Mouse (Mus musculus): ENCODE data around the gene Foxp4.

Foxp4 gene

GRCm38 (mm10) chr17:47936591-47936990 is 12.1 kb upstream of the Foxp4 start:
- no peak for DNase-seq (ENCODE audit: extremely low spot score)

DNA sequence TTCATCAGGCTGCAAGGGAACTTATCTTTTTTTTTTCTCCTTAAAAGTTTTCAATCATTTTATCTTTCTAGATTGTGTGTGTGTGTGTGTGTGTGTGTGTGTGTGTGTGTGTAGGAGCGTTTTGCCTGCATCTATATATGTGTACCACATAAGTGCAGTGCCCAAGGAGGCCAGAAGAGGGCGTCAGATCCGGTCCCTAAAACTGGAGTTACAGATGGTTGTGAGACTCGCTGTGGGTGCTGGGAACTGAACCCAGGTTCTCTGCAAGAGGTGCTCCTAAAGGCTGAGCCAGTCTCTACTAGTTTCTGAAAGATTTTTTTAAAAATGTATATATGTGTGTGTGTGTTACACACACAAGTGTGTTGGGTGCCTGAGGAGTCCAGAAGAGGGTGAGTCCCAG is 5.0 kb upstream of the Foxp4 start:
- DNase-seq (ENCODE audit: extremely low spot score), result no peak

GRCm38 (mm10) chr17:47925988-47926387 is 1.5 kb upstream of the Foxp4 start:
- peak; percentile 54 for DNase-seq (ENCODE audit: extremely low spot score)

- DNase-seq (ENCODE audit: extremely low spot score), result no peak
These were observed 988 bp upstream of the Foxp4 start for GRCm38 (mm10) chr17:47925340-47925926.

DNA sequence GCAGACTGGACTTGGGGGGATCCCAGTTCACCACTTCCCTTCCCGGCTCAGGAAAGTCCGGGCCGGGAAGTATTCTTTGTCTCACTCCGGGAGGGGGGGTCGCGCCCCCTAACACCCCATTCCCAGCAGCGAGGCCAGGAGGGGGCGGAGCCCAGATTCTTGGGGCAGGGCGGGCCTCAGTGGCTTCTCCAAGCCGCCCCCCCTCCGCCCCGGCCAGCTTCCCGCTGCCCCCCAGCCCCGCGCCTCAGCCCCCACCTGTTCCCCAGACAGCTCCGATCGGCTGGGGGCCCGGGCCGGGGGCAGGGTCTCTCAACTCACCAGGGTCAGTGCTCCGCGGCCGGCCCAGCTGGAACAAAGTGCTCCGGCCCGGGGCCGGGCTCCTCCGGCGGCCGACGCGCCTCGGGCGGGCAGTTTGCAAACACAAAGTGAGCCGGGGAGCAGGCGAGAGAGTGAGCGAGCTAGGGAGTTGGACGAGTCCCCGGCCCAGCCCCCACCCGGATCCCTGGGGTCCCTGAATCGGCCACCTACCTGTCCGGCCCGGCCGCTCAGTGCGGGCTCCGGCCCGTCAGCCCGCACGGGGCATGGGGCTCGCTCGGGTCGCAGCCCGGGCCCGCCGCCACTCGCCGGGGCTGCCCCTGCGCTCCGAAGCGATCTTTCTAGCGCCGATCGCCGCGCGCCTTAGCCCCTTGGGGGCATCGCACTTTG is 615 bp downstream of the Foxp4 start:
- DNase-seq (ENCODE audit: extremely low spot score), result no peak

- peak; percentile 73 for DNase-seq (ENCODE audit: extremely low spot score)
These were observed 1.3 kb downstream of the Foxp4 start for GRCm38 (mm10) chr17:47923011-47923677.

DNA sequence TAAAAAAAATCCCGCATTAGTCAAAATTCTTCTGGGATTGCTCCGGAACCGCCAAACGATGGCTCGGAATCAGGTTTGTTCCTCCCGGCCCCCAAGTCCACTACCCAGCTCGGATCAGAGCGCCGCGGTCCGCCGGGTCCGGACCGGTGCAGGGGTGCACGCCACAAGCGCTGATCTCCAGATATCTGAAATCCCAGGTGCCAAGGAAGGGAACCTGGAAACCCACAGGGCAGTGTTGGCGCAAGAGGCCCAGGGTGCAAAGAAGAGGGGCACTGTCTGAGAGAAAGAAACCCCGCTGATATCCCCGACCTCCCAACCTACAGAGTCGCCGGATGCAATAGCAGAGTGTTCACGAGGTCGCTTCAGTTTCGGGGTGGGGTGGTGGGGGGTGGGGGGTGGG is 1.9 kb downstream of the Foxp4 start:
- DNase-seq (ENCODE audit: extremely low spot score), result no peak

DNA sequence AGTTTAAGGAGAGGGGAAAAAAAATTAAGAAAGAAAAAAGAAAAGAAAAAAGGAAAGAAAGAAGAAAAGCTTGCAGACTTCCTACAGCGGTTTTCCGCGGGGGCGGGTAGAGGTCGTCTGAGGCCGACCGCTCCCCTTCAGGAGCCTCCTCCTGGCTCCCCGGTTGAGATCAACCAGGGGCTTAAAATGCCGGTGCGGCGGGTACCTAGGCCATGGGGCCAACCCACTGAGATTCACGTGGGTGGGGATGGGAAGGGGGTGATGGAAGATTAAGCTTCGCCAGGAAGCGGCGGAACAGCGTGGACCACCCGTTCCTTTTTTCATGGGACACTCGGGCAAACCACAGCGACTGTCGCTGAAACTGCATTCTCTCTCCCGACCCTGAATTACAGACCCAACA is 2.3 kb downstream of the Foxp4 start:
- DNase-seq (ENCODE audit: extremely low spot score), result no peak

GRCm38 (mm10) chr17:47921136-47921665 is 3.2 kb downstream of the Foxp4 start:
- DNase-seq (ENCODE audit: extremely low spot score), result no peak

DNA sequence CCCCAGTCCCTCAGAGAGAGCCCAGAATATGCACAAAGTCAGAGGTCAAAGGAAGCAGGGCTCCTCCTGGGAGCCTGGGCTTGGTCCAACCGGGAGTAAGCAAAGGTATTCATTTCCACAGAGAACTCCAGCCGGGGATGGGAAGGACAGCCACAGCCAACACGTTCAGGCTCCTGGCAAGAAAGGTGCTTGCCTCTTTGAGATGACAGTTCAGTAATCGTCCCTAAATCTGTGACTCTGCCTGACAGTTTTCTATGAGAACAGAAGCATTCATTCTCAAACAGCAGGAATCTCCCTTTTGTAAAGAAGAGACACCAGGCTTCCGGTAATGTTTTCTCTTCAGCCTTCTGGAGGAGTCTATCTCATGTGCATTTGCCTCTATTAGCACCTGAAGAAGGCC is 4.6 kb downstream of the Foxp4 start:
- DNase-seq (ENCODE audit: extremely low spot score), result no peak

GRCm38 (mm10) chr17:47917907-47918306 is 6.5 kb downstream of the Foxp4 start:
- no peak for DNase-seq (ENCODE audit: extremely low spot score)

DNA sequence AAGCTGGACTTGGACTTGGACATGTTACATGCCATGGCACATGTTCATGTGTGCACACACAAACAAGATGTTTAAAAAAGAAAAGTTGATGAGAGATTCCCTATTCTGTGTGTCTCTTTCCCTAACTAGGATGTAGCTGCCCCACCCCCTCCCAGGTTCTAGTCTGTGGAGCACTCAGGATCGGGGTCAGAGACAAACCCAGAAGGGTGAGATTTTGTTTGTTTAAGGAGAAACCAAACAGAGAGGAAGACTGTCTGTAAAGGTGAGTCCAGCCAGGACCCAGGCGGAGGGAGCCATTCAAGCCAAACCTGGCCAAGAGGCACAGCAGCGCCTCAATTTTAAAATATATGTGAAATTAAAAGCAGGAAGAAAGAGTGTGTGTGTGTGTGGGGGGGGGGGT is 7.2 kb downstream of the Foxp4 start:
- DNase-seq (ENCODE audit: extremely low spot score), result no peak

DNA sequence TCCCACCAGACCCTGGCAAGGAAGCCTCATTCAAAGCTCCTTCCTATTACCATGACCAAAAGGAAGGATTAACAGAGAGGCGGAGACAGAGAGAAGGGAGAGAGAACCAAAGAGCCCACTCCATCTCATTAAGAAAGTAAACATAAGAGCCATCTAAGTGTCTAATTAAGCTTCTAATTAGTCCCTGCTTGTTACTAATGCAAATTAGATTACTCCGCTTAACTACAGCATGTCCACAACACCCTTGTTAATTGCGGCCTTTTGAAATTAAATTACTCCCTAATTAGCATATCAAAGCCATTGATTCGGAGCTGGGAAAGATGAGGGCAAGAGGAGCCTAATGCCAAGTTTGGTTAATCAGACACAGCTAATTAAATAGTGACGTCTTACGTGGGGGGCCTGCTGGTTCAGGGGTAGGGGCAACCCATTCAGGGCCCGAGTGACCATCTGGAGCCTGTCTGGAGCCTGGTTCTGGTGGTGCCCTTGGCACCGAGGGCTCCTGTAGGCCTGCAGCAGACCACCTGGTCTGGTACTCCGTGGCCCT is 9.7 kb downstream of the Foxp4 start:
- no peak for DNase-seq (ENCODE audit: extremely low spot score)

- no peak for DNase-seq (ENCODE audit: extremely low spot score)
These were observed 15.1 kb downstream of the Foxp4 start for GRCm38 (mm10) chr17:47909091-47910001.

GRCm38 (mm10) chr17:47908079-47908478 is 16.4 kb downstream of the Foxp4 start:
- no peak for DNase-seq (ENCODE audit: extremely low spot score)

DNA sequence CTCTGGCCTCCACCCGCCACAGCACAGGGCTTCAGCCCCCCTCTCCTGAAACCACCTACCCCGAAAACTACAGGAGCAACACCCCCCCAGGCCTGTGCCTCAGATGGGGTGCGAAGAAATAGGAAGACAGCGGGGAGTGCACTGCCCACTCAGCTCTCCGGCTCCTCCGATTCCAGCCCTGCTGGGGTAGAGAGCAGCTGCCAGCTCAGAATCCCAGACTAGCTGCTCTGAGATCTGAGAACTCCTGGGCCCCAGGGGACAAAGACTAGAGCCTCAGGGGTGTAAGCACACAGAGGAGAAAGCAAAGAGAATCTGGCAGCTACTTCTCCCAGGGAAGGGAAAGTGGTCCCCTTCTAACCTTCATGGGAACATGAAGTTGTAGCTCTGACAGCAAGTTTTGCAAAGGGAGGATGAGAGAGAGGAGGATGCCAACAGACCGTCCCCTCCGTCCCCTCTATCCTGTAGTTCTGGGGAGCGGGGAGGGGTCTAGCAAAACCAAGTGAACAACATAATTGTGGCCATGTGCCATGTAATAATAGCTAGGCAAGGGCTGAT is 17.0 kb downstream of the Foxp4 start:
- no peak for DNase-seq (ENCODE audit: extremely low spot score)

- no peak for DNase-seq (ENCODE audit: extremely low spot score)
These were observed 20.4 kb downstream of the Foxp4 start for GRCm38 (mm10) chr17:47903846-47904680.

DNA sequence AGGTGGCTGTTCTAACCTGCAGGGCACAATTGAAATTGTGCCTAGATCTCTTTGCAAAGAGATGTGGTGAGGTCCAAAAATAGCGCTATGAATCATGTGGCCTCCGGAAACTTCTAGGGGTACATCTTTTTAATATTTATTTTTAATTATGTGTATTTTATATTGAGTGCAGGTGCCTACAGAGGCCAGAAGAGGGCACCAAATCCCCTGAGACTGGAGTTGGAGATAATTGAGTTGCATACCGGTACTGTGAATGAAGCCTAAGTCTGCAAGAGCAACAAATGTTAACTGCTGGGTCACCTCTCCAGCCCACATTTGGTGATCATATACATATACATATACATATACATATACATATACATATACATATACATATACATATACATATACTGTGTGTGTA is 22.7 kb downstream of the Foxp4 start:
- no peak for DNase-seq (ENCODE audit: extremely low spot score)

- no peak for DNase-seq (ENCODE audit: extremely low spot score)
These were observed 23.7 kb downstream of the Foxp4 start for GRCm38 (mm10) chr17:47900716-47901115.

GRCm38 (mm10) chr17:47899156-47899555 is 25.3 kb downstream of the Foxp4 start:
- DNase-seq (ENCODE audit: extremely low spot score), result peak; percentile 58
